Mouse (Mus musculus): ENCODE results near the gene Ccdc142. TPM values are rescaled to one million over a fixed set of nuclear protein-coding genes. Genes with fewer than 3 reads are reported as not detected.

The Ccdc142 gene
- total and polyA plus RNA-seq, 2 experiments from 2014 or later: 5.6 to 15.3 TPM

- H3K9me3 ChIP-seq (ENCODE audit: low read length): no peaks in the 10 kb centered on the region
- ATAC-seq (no peak), DNase-seq (no peak)
- no peak overlapping the region for H3K9ac ChIP-seq
- H3K4me2 ChIP-seq (ENCODE audit: low read depth): no peak overlapping the region
- H3K27ac ChIP-seq (ENCODE audit: low read depth, low read length): no peak overlapping the region
- H3K27me3 ChIP-seq (ENCODE audit: insufficient read depth, low read length): peaks cover 52% of the 10 kb centered on the region
- no peaks in the 10 kb centered on the region for H3K36me3 ChIP-seq (ENCODE audit: insufficient read depth)
- WGBS: 43% methylated on average over 8 of the region's 8 CpGs
- no peak overlapping the region for H3K4me3 ChIP-seq (ENCODE audit: low read depth, low read length)
- no peak for TF ChIP-seq CTCF (IDR thresholded peaks at IDR 0.05; ENCODE audit: low read depth)
- H3K4me1 ChIP-seq (ENCODE audit: insufficient read depth): no peaks in the 10 kb centered on the region
These were observed 35.4 kb upstream of the Ccdc142 start for GRCm38 (mm10) chr6:83065995-83066394.

GRCm38 (mm10) chr6:83066441-83066840 lies 35.0 kb upstream of the Ccdc142 start:
- H3K9ac ChIP-seq: no peak overlapping the region
- ATAC-seq (no peak), DNase-seq (no peak)
- no peaks in the 10 kb centered on the region for H3K4me1 ChIP-seq (ENCODE audit: insufficient read depth)
- H3K4me2 ChIP-seq (ENCODE audit: low read depth): no peak overlapping the region
- WGBS: 26% methylated on average over 6 of the region's 6 CpGs
- H3K4me3 ChIP-seq (ENCODE audit: low read depth, low read length): no peak overlapping the region
- no peak overlapping the region for H3K27ac ChIP-seq (ENCODE audit: low read depth, low read length)
- peaks cover 56% of the 10 kb centered on the region for H3K27me3 ChIP-seq (ENCODE audit: insufficient read depth, low read length)
- H3K9me3 ChIP-seq (ENCODE audit: low read length): no peaks in the 10 kb centered on the region
- TF ChIP-seq CTCF (IDR thresholded peaks at IDR 0.05; ENCODE audit: low read depth): no peak
- no peaks in the 10 kb centered on the region for H3K36me3 ChIP-seq (ENCODE audit: insufficient read depth)

- no peak overlapping the region for H3K4me3 ChIP-seq (ENCODE audit: low read depth, low read length)
- no peaks in the 10 kb centered on the region for H3K9me3 ChIP-seq (ENCODE audit: low read length)
- no peak overlapping the region for H3K4me2 ChIP-seq (ENCODE audit: low read depth)
- H3K27me3 ChIP-seq (ENCODE audit: insufficient read depth, low read length): peaks cover 59% of the 10 kb centered on the region
- no peak for DNase-seq
- no peak for ATAC-seq
- H3K4me1 ChIP-seq (ENCODE audit: insufficient read depth): no peaks in the 10 kb centered on the region
- no peak overlapping the region for H3K27ac ChIP-seq (ENCODE audit: low read depth, low read length)
- TF ChIP-seq CTCF (IDR thresholded peaks at IDR 0.05; ENCODE audit: low read depth): no peak
- H3K9ac ChIP-seq: no peak overlapping the region
- no peaks in the 10 kb centered on the region for H3K36me3 ChIP-seq (ENCODE audit: insufficient read depth)
- 3% methylated on average over 8 of the region's 8 CpGs for WGBS
These were observed 33.2 kb upstream of the Ccdc142 start for GRCm38 (mm10) chr6:83068221-83068620.

GRCm38 (mm10) chr6:83068706-83069487 lies 32.5 kb upstream of the Ccdc142 start:
- H3K27me3 ChIP-seq (ENCODE audit: insufficient read depth, low read length): peaks cover 60% of the 10 kb centered on the region
- no peak for ATAC-seq
- no peak for DNase-seq
- H3K4me3 ChIP-seq (ENCODE audit: low read depth, low read length): 0 out of 2 replicates have a peak overlapping the region, but pooled peaks have one; percentile 9
- no peaks in the 10 kb centered on the region for H3K36me3 ChIP-seq (ENCODE audit: insufficient read depth)
- H3K27ac ChIP-seq (ENCODE audit: low read depth, low read length): no peak overlapping the region
- no peak overlapping the region for H3K4me2 ChIP-seq (ENCODE audit: low read depth)
- H3K9ac ChIP-seq: no peak overlapping the region
- 2% methylated on average over 81 of the region's 81 CpGs for WGBS
- TF ChIP-seq CTCF (IDR thresholded peaks at IDR 0.05; ENCODE audit: low read depth): no peak
- H3K9me3 ChIP-seq (ENCODE audit: low read length): no peaks in the 10 kb centered on the region
- no peaks in the 10 kb centered on the region for H3K4me1 ChIP-seq (ENCODE audit: insufficient read depth)

- Histone ChIP-seq H3K4me2 (ENCODE audit: low read depth) (no peak overlapping the region), H3K27me3 (ENCODE audit: insufficient read depth, low read length) (peaks cover 67% of the 10 kb centered on the region), H3K4me3 (ENCODE audit: low read depth, low read length) (no peak overlapping the region), H3K27ac (ENCODE audit: low read depth, low read length) (no peak overlapping the region), H3K36me3 (ENCODE audit: insufficient read depth) (no peaks in the 10 kb centered on the region), H3K4me1 (ENCODE audit: insufficient read depth) (no peaks in the 10 kb centered on the region), H3K9me3 (ENCODE audit: low read length) (no peaks in the 10 kb centered on the region), H3K9ac (no peak overlapping the region)
- TF ChIP-seq CTCF (IDR thresholded peaks at IDR 0.05; ENCODE audit: low read depth): no peak
- DNase-seq (peak; percentile 16), ATAC-seq (no peak; the same call in 1 of the 2 replicates)
- 3% methylated on average over 68 of the region's 69 CpGs for WGBS
These were observed 31.7 kb upstream of the Ccdc142 start for GRCm38 (mm10) chr6:83069488-83070246.

GRCm38 (mm10) chr6:83070247-83070310 lies 31.3 kb upstream of the Ccdc142 start, which contains the start of gene Tlx2:
Gene Tlx2 (minus strand): TSS chr6:83070293.
- H3K4me3 ChIP-seq (ENCODE audit: low read depth, low read length): no peak within 1 kb of the TSS
- H3K4me2 ChIP-seq (ENCODE audit: low read depth): no peak within 1 kb of the TSS

More at GRCm38 (mm10) chr6:83070247-83070310, 31.3 kb upstream of the Ccdc142 start, which contains the start of gene Tlx2:
- no peak within 1 kb of the TSS for H3K27ac ChIP-seq (ENCODE audit: low read depth, low read length)
- H3K27me3 ChIP-seq (ENCODE audit: insufficient read depth, low read length): peaks cover 66% of the 10 kb centered on the region
- DNase-seq (no peak), ATAC-seq (no peak)
- H3K9me3 ChIP-seq (ENCODE audit: low read length): no peaks in the 10 kb centered on the region
- TF ChIP-seq CTCF (IDR thresholded peaks at IDR 0.05; ENCODE audit: low read depth): no peak
- no peaks in the 10 kb centered on the region for H3K4me1 ChIP-seq (ENCODE audit: insufficient read depth)
- no peaks in the 10 kb centered on the region for H3K36me3 ChIP-seq (ENCODE audit: insufficient read depth)
- WGBS: 1% methylated on average over 10 of the region's 10 CpGs
- H3K9ac ChIP-seq: no peak within 1 kb of the TSS
